Mouse (Mus musculus): ENCODE data around the gene Bicra.

GRCm38 (mm10) chr7:16014521-16015175, 33.1 kb downstream of the Bicra start:
- TF ChIP-seq TAL1 (IDR thresholded peaks at IDR 0.05; ENCODE audit: low read length), result no peak
- TF ChIP-seq EP300 (IDR thresholded peaks at IDR 0.05; ENCODE audit: low read depth in 1 of 2, low read length in 2 of 2), result no peak
- no peak for TF ChIP-seq BHLHE40 (IDR thresholded peaks at IDR 0.05; ENCODE audit: borderline replicate concordance, low read depth, low read length)

Data from MEL (cell line).